Mouse (Mus musculus): Measurements from ENCODE around the gene Cnksr3.

The Cnksr3 gene

GRCm38 (mm10) chr10:7149671-7150595 lies 62.1 kb downstream of the Cnksr3 start:
- no peak for DNase-seq (ENCODE audit: low spot score in 2 of 2)

GRCm38 (mm10) chr10:7145614-7146013 lies 66.4 kb downstream of the Cnksr3 start:
- no peak for DNase-seq (ENCODE audit: low spot score in 2 of 2)

- no peak for DNase-seq (ENCODE audit: low spot score in 2 of 2)
These were observed 67.8 kb downstream of the Cnksr3 start for GRCm38 (mm10) chr10:7144081-7144783.

- no peak for DNase-seq (ENCODE audit: low spot score in 2 of 2)
These were observed 69.8 kb downstream of the Cnksr3 start for GRCm38 (mm10) chr10:7142287-7142686.

GRCm38 (mm10) chr10:7140282-7140681 lies 71.8 kb downstream of the Cnksr3 start:
- no peak for DNase-seq (ENCODE audit: low spot score in 2 of 2)

- DNase-seq (ENCODE audit: low spot score in 2 of 2), result no peak
These were observed 74.0 kb downstream of the Cnksr3 start for GRCm38 (mm10) chr10:7138049-7138448.

GRCm38 (mm10) chr10:7135751-7136150 lies 76.3 kb downstream of the Cnksr3 start:
- DNase-seq (ENCODE audit: low spot score in 2 of 2), result no peak

GRCm38 (mm10) chr10:7133005-7133404 lies 79.0 kb downstream of the Cnksr3 start:
- DNase-seq (ENCODE audit: low spot score in 2 of 2), result no peak

GRCm38 (mm10) chr10:7131441-7131840 lies 80.6 kb downstream of the Cnksr3 start:
- no peak for DNase-seq (ENCODE audit: low spot score in 2 of 2)

GRCm38 (mm10) chr10:7127828-7128227 lies 84.2 kb downstream of the Cnksr3 start:
- no peak for DNase-seq (ENCODE audit: low spot score in 2 of 2)

- DNase-seq (ENCODE audit: low spot score in 2 of 2), result no peak
These were observed 85.2 kb downstream of the Cnksr3 start for GRCm38 (mm10) chr10:7126882-7127281.

- no peak for DNase-seq (ENCODE audit: low spot score in 2 of 2)
These were observed 85.8 kb downstream of the Cnksr3 start for GRCm38 (mm10) chr10:7126287-7126686.

- DNase-seq (ENCODE audit: low spot score in 2 of 2), result no peak
These were observed 87.0 kb downstream of the Cnksr3 start for GRCm38 (mm10) chr10:7124993-7125392.

GRCm38 (mm10) chr10:7122294-7122693 lies 89.7 kb downstream of the Cnksr3 start:
- DNase-seq (ENCODE audit: low spot score in 2 of 2), result no peak

- no peak for DNase-seq (ENCODE audit: low spot score in 2 of 2)
These were observed 91.8 kb downstream of the Cnksr3 start for GRCm38 (mm10) chr10:7120206-7120605.

- peak in 1 of 2 experiments; percentile 55 for DNase-seq (ENCODE audit: low spot score in 2 of 2)
These were observed 93.6 kb downstream of the Cnksr3 start for GRCm38 (mm10) chr10:7118258-7119077.

- no peak for DNase-seq (ENCODE audit: low spot score in 2 of 2)
These were observed 94.3 kb downstream of the Cnksr3 start for GRCm38 (mm10) chr10:7117785-7118184.

- no peak for DNase-seq (ENCODE audit: low spot score in 2 of 2)
These were observed 97.2 kb downstream of the Cnksr3 start for GRCm38 (mm10) chr10:7114796-7115195.

GRCm38 (mm10) chr10:7113747-7114146 lies 98.3 kb downstream of the Cnksr3 start:
- DNase-seq (ENCODE audit: low spot score in 2 of 2), result no peak

- no peak for DNase-seq (ENCODE audit: low spot score in 2 of 2)
These were observed 98.9 kb downstream of the Cnksr3 start for GRCm38 (mm10) chr10:7113144-7113543.

GRCm38 (mm10) chr10:7111462-7112000 lies 100.5 kb downstream of the Cnksr3 start:
- DNase-seq (ENCODE audit: low spot score in 2 of 2), result no peak

GRCm38 (mm10) chr10:7103872-7104271 lies 108.2 kb downstream of the Cnksr3 start:
- DNase-seq (ENCODE audit: low spot score in 2 of 2), result no peak
